Mouse (Mus musculus) midbrain, embryonic 16.5 days (tissue): ENCODE results near the gene Ak5. TPM values are rescaled to one million over a fixed set of nuclear protein-coding genes. Genes with fewer than 3 reads are reported as not detected.
"Not testable (repeated sequence)": the region's sequence is repeated elsewhere in the genome, so short reads cannot be mapped to it uniquely, and the experiment has no call there.

ENCODE experiments used
- ATAC-seq: fragments of 200-750 bp; cut with Nextera tagmentation; 2 replicates; pipeline ENCODE4 v1.8.0; 2017; ENCODE audit warnings: moderate TSS enrichment
- H3K27ac ChIP-seq: fragments of 300-500 bp; sonication (generic); 2 replicates; pipeline ENCODE4 v1.5.1; 2014; ENCODE audit warnings: mild to moderate bottlenecking, low read length, mixed read lengths
- H3K27me3 ChIP-seq: fragments of 300-500 bp; sonication (generic); 2 replicates; pipeline ENCODE4 v1.6.1; 2014; ENCODE audit warnings: low read depth, low read length, mixed read lengths; ENCODE audit not compliant: control insufficient read depth, insufficient read depth
- H3K36me3 ChIP-seq: fragments of 300-500 bp; sonication (generic); 2 replicates; pipeline ENCODE4 v1.6.1; 2014; ENCODE audit warnings: mild to moderate bottlenecking, low read length, moderate library complexity, mixed read lengths; ENCODE audit not compliant: control insufficient read depth, insufficient read depth
- H3K4me1 ChIP-seq: fragments of 300-500 bp; sonication (generic); 2 replicates; pipeline ENCODE4 v1.6.1; 2014; ENCODE audit warnings: mild to moderate bottlenecking, low read length, mixed read lengths; ENCODE audit not compliant: control insufficient read depth, insufficient read depth
- H3K4me2 ChIP-seq: fragments of 300-500 bp; sonication (generic); 2 replicates; pipeline ENCODE4 v1.6.1; 2014; ENCODE audit warnings: mild to moderate bottlenecking, low read length, mixed read lengths
- H3K4me3 ChIP-seq: fragments of 300-500 bp; sonication (generic); 2 replicates; pipeline ENCODE4 v1.5.1; 2014; ENCODE audit warnings: low read depth, mild to moderate bottlenecking, low read length, moderate library complexity, mixed read lengths
- H3K9ac ChIP-seq: fragments of 300-500 bp; sonication (generic); 2 replicates; pipeline ENCODE4 v1.6.1; 2014; ENCODE audit warnings: low read depth, low read length, mixed read lengths
- H3K9me3 ChIP-seq: fragments of 300-500 bp; sonication (generic); replicated peaks from 2 replicates; pipeline ENCODE4 v1.6.1; 2014; ENCODE audit warnings: mild to moderate bottlenecking, low read length, mixed read lengths; ENCODE audit not compliant: control insufficient read depth, poor library complexity, severe bottlenecking
- WGBS: fragments of 180-500 bp; shearing (Covaris S2); extraction: QIAGEN DNeasy Blood & Tissue Kit; methylation state at CpG from one replicate; pipeline ENCODE4 v1.1.7; 2014; 5-methylcytosine and 5-hydroxymethylcytosine counted together
- polyA plus RNA-seq: library from polyadenylated mRNA; unstranded; fragments of >200 nt; fragmentation: Nextera tagmentation; extraction: Ambion mirVana; gene quantifications from 2 replicates; pipeline ENCODE4 v1.2.1, GENCODE M21; 2015

The Ak5 gene
- polyA plus RNA-seq, 1 experiment from 2014 or later: 20.9 TPM

GRCm38 (mm10) chr3:152581853-152582252 lies 86.3 kb downstream of the Ak5 start:
- H3K4me3 ChIP-seq, H3K27me3 ChIP-seq, H3K27ac ChIP-seq, ATAC-seq, H3K4me2 ChIP-seq, H3K36me3 ChIP-seq, H3K9ac ChIP-seq, H3K9me3 ChIP-seq: not testable (repeated sequence)
- H3K4me1 ChIP-seq: peaks cover 20% of the 10 kb centered on the region
- WGBS: 90% methylated on average over 3 of the region's 3 CpGs

- H3K9me3 ChIP-seq: no peaks in the 10 kb centered on the region
- H3K9ac ChIP-seq: no peak overlapping the region
- H3K4me2 ChIP-seq: no peak overlapping the region
- 84% methylated on average over 10 of the region's 10 CpGs for WGBS
- no peaks in the 10 kb centered on the region for H3K27me3 ChIP-seq
- no peak for ATAC-seq
- H3K4me3 ChIP-seq: no peak overlapping the region
- H3K36me3 ChIP-seq: no peaks in the 10 kb centered on the region
- H3K4me1 ChIP-seq: peaks cover 20% of the 10 kb centered on the region
- H3K27ac ChIP-seq: no peak overlapping the region
These were observed 88.1 kb downstream of the Ak5 start for GRCm38 (mm10) chr3:152579984-152580591.

- 40% methylated on average over 26 of the region's 26 CpGs for whole genome bisulfite sequencing
- H3K36me3 ChIP-seq: no peaks in the 10 kb centered on the region
- peak; percentile 87 for ATAC-seq
These were observed 89.6 kb downstream of the Ak5 start for GRCm38 (mm10) chr3:152578282-152579228.

GRCm38 (mm10) chr3:152577763-152578162 lies 90.4 kb downstream of the Ak5 start:
- no peak overlapping the region for H3K4me2 ChIP-seq
- H3K4me1 ChIP-seq: peaks cover 20% of the 10 kb centered on the region
- no peaks in the 10 kb centered on the region for H3K36me3 ChIP-seq
- H3K9ac ChIP-seq: no peak overlapping the region
- WGBS: 68% methylated on average over 7 of the region's 7 CpGs
- peak overlapping the region; percentile 83 for H3K27ac ChIP-seq
- ATAC-seq: peak; percentile 26; the same call in 1 of the 2 replicates
- H3K27me3 ChIP-seq: no peaks in the 10 kb centered on the region
- no peak overlapping the region for H3K4me3 ChIP-seq
- H3K9me3 ChIP-seq: no peaks in the 10 kb centered on the region

More at GRCm38 (mm10) chr3:152578282-152579228, 89.6 kb downstream of the Ak5 start:
- H3K9me3 ChIP-seq: no peaks in the 10 kb centered on the region
- H3K27ac ChIP-seq: peak overlapping the region; percentile 83
- no peak overlapping the region for H3K4me3 ChIP-seq
- H3K4me2 ChIP-seq: peak overlapping the region; percentile 37
- peaks cover 20% of the 10 kb centered on the region for H3K4me1 ChIP-seq
- no peaks in the 10 kb centered on the region for H3K27me3 ChIP-seq
- peak overlapping the region; percentile 36; the same call in 1 of the 2 replicates for H3K9ac ChIP-seq

GRCm38 (mm10) chr3:152577273-152577672 lies 90.9 kb downstream of the Ak5 start:
- H3K27me3 ChIP-seq: no peaks in the 10 kb centered on the region
- H3K27ac ChIP-seq: peak overlapping the region; percentile 83
- peaks cover 20% of the 10 kb centered on the region for H3K4me1 ChIP-seq
- H3K4me3 ChIP-seq: no peak overlapping the region
- WGBS: 58% methylated on average over 1 of the region's 1 CpGs
- no peaks in the 10 kb centered on the region for H3K36me3 ChIP-seq
- no peaks in the 10 kb centered on the region for H3K9me3 ChIP-seq
- H3K9ac ChIP-seq: no peak overlapping the region
- no peak for ATAC-seq
- no peak overlapping the region for H3K4me2 ChIP-seq

- Histone ChIP-seq H3K4me1 (no peaks in the 10 kb centered on the region), H3K9ac (no peak overlapping the region), H3K27ac (no peak overlapping the region), H3K4me2 (no peak overlapping the region), H3K9me3 (no peaks in the 10 kb centered on the region), H3K36me3 (no peaks in the 10 kb centered on the region), H3K4me3 (no peak overlapping the region), H3K27me3 (no peaks in the 10 kb centered on the region)
- ATAC-seq: no peak
- 84% methylated on average over 6 of the region's 6 CpGs for WGBS
These were observed 98.9 kb downstream of the Ak5 start for GRCm38 (mm10) chr3:152569242-152569605.

GRCm38 (mm10) chr3:152568455-152569241 lies 99.5 kb downstream of the Ak5 start:
- H3K9ac ChIP-seq: no peak overlapping the region
- no peak for ATAC-seq
- H3K36me3 ChIP-seq: no peaks in the 10 kb centered on the region
- no peak overlapping the region for H3K4me2 ChIP-seq
- H3K27ac ChIP-seq: no peak overlapping the region
- 75% methylated on average over 9 of the region's 9 CpGs for WGBS
- H3K9me3 ChIP-seq: no peaks in the 10 kb centered on the region
- H3K4me3 ChIP-seq: no peak overlapping the region
- no peaks in the 10 kb centered on the region for H3K4me1 ChIP-seq
- H3K27me3 ChIP-seq: no peaks in the 10 kb centered on the region

- Histone ChIP-seq H3K27ac (no peak overlapping the region), H3K4me1 (no peaks in the 10 kb centered on the region), H3K9me3 (no peaks in the 10 kb centered on the region), H3K27me3 (no peaks in the 10 kb centered on the region), H3K4me2 (no peak overlapping the region), H3K9ac (no peak overlapping the region), H3K4me3 (no peak overlapping the region), H3K36me3 (no peaks in the 10 kb centered on the region)
- 80% methylated on average over 6 of the region's 6 CpGs for WGBS
- ATAC-seq: no peak
These were observed 103.5 kb downstream of the Ak5 start for GRCm38 (mm10) chr3:152564516-152565113.
